Mouse (Mus musculus): Measurements from ENCODE around the gene Slco3a1. TPM values are rescaled to one million over a fixed set of nuclear protein-coding genes. Genes with fewer than 3 reads are reported as not detected.

Gene Slco3a1
- polyA plus RNA-seq, 3 experiments from 2014 or later: 16.2 to 19.3 (median 17.5) TPM

DNA sequence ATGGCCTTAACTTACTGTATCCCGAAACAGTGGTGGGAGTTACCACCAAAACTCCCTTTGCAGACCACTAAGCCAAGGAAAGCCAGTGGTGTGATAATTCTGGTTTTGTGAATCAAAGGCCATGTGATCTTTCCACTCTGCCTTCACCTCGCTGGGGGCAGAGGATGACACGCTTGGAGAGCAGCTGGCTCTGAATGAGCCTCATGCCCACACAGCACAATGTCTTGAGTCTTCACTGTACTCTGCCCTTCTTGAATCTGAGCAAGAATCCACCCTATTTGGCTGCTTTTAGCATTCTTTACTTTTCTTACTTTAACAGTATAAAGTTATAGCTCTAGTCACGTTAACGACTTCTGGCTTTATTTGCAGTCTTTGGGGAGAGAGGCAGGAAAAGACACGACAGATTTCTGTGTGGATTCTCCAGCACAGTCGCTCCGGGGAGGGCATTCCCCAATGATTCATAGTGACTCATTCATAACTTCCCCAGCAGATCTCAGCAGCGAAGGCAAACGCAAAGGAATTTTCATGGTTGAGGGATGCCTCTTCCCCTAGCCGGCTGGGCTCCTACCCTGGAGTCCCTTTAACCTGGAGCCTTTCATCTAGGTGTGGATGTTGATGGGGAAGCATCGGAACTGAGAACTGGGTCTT is 178.1 kb downstream of the Slco3a1 start:
- no peak for ATAC-seq

GRCm38 (mm10) chr7:74375174-74375957 is 179.2 kb downstream of the Slco3a1 start:
- no peak for ATAC-seq

DNA sequence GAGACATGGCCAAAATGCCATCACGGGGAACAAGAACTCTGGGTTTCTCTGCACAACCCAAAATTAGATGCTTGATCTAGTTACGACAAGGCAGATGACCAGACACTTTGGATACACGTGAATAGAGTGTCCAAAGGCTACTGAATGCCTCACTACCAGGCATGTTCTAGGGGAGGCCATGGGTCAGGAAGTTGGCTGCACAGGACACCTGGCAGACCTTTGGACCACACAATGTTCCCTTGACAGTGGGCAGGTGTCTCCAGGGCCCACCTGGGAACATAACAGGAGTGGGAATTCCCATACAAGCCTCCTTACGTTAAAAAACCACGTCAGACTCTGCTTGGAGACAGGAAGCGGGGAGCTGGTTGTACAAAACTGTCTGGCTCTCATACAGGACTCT is 181.5 kb downstream of the Slco3a1 start:
- no peak for ATAC-seq

DNA sequence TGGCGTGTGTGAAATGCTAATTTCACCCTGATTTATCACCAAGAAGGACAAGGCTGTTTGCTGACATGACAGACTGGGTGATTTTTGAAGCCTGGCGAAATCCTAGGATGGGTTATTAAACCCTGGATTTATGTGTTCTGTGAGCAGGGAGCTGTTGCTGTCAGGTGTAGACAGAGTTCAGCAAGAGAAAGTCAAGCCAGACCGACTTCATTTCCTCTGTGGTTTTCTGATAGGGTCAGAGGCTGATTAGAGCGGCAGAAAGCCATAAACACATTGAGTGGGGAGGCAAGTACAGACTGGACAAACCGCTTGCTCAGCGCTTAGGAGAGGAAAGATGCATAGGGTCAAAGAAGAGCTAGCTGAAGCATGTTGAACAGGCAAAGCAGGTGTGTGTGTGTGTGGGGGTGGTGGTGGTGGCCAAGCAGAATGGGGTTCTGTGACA is 182.4 kb downstream of the Slco3a1 start:
- peak; percentile 49 for ATAC-seq

- ATAC-seq: no peak
Observed at GRCm38 (mm10) chr7:74371656-74372055, 182.9 kb downstream of the Slco3a1 start.

DNA sequence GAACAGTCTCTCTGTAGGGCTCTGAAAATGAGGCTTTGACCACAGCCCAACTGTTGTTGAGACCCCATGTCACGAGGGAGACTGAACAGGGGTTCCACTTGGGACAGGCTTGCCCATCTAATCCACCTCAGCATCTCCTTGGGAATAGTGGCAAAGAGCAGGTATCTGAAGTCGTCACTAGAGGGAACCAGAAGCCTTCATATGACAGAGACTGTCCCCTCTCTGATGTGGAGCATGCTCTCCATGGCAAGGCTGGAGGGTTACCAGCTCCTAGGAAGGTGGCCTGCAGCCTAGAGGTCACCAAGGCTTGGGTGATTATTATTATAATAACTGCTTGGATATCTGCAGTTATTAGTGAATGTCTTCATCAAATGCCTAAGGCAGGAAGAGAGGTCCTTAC is 183.4 kb downstream of the Slco3a1 start:
- ATAC-seq: peak; percentile 65

DNA sequence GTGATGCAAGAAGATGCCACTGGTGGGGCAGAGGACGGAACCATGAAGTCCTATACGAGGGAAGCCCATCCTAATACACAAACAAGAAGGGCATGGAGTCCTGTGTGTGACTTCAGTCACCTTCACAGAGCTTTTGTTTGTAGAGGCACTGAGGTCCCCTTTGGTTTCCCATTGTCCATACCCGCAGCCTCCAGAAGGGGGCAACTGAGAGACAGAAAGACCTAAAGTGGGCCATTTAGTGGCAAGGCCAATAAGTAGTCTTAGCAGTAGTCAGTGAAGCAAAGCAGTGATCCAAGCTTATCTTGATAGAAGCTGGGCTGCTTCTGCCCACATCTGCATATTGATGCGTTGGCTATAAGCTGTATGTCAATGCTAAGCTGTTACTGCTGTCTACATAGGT is 184.9 kb downstream of the Slco3a1 start:
- ATAC-seq: no peak

DNA sequence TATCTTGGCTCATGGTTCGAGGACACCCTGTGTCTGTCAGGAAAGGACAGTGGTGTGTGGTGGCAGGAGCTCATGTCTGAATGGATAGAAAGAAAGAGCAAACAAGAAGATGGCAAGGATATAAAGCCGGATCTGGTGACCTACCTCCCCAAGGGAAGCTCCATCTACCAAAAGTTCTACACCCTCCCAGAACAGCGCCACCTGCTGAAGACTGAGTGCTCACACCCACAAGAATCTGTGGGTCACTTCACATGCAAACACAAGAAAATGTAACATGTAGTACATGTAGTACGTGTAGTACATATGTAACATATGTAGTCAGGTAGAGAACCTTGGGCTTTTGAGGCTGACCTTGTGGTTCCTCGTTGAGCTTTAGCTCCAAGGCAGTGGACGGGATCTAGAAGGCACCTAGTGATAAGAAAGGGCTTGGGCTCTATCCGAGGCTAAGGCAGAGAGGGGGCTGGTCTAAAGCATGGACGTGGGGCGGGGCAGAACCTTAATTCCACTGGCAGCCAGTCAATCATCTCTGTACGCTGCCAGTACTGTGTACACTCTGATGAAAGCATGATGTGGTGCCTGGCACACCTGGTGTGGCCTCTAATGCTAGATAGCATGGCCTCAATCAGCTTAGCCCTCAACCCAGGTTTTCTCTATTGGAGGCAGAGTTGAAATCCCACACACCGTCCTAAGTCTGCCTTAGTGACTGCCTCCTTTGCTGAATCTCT is 186.2 kb downstream of the Slco3a1 start:
- ATAC-seq: no peak

- no peak for ATAC-seq
Observed at GRCm38 (mm10) chr7:74367350-74367749, 187.2 kb downstream of the Slco3a1 start.

GRCm38 (mm10) chr7:74365623-74366022 is 189.0 kb downstream of the Slco3a1 start:
- ATAC-seq: peak; percentile 73

GRCm38 (mm10) chr7:74364956-74365355 is 189.6 kb downstream of the Slco3a1 start:
- ATAC-seq: no peak

DNA sequence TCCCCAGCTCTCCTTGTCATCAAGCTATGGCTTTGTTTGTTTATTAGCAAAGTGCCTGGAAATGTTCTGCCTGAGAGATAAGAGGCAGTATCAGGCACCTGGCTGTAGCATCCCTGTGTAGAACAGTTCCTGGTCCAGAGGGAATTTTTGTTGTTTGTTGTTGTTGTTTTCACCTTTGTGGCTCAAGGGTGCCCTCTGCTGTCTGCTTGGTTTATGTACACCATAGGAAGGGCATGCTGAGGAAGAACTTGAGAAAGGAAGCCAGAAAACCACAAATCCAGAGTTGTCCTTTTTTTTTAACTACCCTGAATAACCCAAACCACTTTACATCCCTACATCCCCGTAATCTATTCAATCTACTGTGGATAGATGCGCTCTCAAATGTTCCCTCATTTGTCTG is 191.1 kb downstream of the Slco3a1 start:
- peak; percentile 23 for ATAC-seq

DNA sequence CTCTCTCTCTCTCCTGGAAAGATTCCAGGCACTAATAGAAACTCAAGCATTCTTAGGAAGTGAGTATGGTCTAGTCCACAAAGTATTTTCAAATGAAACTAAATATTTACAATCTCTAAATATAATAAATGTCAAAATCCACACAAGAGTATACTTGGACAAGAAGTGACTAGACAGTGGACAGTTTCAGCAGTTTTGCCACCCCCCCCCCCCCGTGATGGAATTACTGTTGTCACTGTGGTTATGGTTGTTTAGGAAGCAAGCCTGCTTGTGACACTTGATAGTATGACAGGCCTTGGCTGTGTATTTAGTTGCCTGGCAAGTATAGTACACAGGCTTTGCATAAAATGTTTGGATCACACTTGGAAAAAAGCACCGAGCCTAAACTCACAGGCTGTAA is 192.9 kb downstream of the Slco3a1 start:
- ATAC-seq: no peak

DNA sequence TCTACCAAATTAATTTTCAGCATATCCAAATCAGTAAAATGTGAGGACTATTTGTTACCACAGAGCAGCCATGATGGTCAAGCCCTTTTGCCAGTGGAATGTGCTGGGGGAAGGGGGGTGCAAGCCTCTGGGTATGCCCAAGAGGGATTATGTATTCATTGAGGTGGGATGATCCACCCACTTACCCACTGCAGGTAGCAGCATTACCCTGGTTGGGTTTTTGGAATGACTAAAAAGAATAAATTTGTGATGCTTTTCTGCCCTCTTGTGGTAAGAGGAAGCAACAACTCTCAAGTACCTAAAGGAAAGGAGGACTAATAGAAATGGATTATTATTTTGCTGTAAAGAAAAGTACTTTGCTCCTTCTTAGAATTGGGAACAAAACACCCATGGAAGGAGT is 197.6 kb downstream of the Slco3a1 start:
- peak; percentile 37 for ATAC-seq

DNA sequence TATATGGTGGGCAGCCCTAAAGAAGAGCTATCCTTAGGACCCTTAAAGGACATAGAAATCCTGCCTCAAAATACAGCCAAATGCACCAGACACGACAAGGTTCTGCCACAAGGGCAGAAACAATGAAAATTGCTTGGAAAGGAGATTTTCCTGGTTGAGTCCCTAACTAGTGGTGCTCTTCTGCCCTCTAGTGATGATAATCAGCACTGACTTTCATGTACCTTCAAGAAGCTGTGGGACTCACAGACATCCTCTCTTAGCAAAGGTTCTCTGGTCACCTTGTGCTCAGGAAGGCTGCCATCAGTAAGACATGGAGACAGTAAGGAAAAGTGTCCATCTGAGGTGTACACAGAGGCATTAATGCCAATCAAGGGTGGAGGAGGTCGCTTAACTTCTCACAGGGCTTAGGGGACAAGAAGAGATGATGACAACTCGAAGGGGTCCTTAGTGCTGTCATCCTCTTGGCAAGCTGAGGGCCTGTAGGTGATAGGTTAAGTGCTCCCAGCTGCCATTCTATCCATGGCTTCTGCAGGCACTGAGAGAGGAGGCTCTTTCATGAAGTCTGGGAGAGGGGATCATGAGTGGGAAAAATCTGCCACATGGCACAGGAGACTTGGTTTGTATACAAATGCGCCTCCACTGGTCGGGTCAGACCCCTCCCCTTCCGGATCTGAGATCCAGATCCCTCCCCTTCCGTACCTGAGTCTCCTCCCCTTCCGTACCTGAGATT is 199.9 kb downstream of the Slco3a1 start:
- peak; percentile 53 for ATAC-seq

DNA sequence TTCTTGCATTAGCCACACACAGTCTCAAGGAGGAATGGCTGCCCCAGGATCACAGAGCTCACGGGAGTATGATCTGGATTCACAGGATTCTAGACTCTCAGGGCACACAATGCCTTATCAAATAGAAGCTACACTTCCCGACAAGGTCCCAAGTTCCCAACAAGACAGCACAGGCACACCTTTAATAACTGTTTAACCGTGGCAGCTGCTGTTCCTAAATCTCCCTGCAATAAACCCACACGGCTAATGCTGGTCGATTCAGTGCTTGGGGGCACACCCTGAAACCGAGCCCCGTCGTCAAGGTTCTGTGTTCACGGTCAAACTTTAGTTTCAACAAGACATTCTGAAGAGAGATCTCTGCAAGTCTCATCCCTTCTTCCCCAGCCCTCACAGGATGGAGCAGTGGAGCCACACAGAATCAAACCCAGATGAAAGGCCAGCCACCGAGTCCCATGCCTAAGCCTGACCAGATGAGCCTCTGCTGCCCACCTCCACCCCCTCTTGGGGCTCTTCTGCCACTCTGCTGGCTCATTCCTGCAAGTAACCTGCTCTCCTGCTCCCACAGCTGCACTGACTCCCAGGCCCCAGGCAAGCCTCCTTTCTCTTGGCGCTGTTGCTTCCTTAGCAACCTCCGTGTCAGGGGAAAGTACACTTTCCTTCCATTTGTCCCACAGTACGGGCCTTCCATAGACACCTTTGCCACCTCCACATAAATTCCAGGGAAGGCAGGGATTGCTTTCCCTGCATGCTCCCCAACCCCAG is 200.7 kb downstream of the Slco3a1 start:
- ATAC-seq: no peak

DNA sequence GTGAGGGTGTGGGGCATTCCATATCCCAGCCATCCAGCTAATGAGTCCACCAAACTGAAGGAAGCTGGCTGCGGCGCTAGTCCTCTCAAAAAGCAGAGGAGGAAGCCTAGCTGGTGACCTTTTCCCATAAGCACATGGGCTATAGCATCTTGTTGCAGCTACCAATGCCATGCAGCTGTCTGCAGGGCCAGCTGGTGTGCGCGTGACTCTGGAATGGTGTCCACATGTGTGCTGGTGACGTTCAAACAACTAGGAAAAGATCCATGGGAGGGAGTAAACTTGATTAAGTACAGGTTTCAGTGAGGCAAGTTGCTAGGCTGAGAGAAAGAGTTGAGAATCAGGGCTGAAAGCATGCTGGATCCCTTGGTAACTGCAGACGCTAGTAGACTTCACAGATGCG is 201.3 kb downstream of the Slco3a1 start:
- no peak for ATAC-seq

- ATAC-seq: no peak
Observed at GRCm38 (mm10) chr7:74348318-74348890, 206.2 kb downstream of the Slco3a1 start.

DNA sequence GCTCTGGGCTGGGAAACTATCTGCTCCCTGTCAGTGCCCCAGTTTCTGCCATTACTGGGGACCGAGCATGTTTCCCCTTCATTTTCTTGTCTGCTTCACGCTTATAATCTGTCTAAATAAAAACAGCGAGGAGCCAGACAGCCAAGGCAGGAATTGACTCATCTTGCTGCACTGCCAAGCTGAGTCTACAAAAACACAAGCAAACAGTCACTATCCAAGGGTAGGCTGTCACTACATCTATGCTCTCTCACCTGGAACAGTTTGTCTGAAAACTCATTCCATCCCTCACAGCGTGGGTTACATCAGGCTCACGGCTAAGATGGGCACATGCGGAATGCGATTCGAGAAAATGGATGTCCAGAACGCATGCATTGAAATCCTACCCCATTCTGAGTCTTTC is 207.6 kb downstream of the Slco3a1 start:
- ATAC-seq: no peak

GRCm38 (mm10) chr7:74346451-74346850 is 208.1 kb downstream of the Slco3a1 start:
- no peak for ATAC-seq

GRCm38 (mm10) chr7:74341149-74341805 is 213.3 kb downstream of the Slco3a1 start:
- no peak for ATAC-seq
